Mouse (Mus musculus) embryonic fibroblast, embryonic 13.5 days (primary cell): ENCODE data around the gene Agr2.

ENCODE experiments used
- CTCF ChIP-seq: IDR thresholded peaks from 2 replicates; pipeline ENCODE4 v1.5.1; 2011; ENCODE audit warnings: mild to moderate bottlenecking, control low read depth, low read length, moderate library complexity, borderline replicate concordance; ENCODE audit not compliant: insufficient read depth
- POLR2A ChIP-seq: IDR thresholded peaks from 2 replicates; pipeline ENCODE4 v1.6.1; 2011; ENCODE audit warnings: low read depth, mild to moderate bottlenecking, control low read depth, low read length, moderate library complexity

- TF ChIP-seq CTCF (no peak), POLR2A (no peak)
Observed at GRCm38 (mm10) chr12:36007581-36007980, 14.9 kb downstream of the Agr2 start.
